Mouse (Mus musculus) hindbrain, embryonic 10.5 days (tissue): ENCODE results near the gene Clic4. TPM values are rescaled to one million over a fixed set of nuclear protein-coding genes. Genes with fewer than 3 reads are reported as not detected.
A peak's percentile ranks its signal among the peaks of the same experiment; 100 is the strongest.

Source experiments
- DNase-seq: peaks from one replicate; pipeline ENCODE4 v3.0.0-alpha.2; 2017; ENCODE audit warnings: low spot score
- H3K27ac ChIP-seq: fragments of 300-500 bp; sonication (generic); 2 replicates; pipeline ENCODE4 v1.5.1; 2016; ENCODE audit warnings: mild to moderate bottlenecking, moderate library complexity
- H3K27me3 ChIP-seq: fragments of 300-500 bp; sonication (generic); 2 replicates; pipeline ENCODE4 v1.6.1; 2016; ENCODE audit warnings: mild to moderate bottlenecking; ENCODE audit not compliant: poor library complexity, insufficient read depth, severe bottlenecking
- H3K36me3 ChIP-seq: fragments of 300-500 bp; sonication (generic); 2 replicates; pipeline ENCODE4 v1.6.1; 2016; ENCODE audit warnings: mild to moderate bottlenecking, moderate library complexity
- H3K4me1 ChIP-seq: fragments of 300-500 bp; sonication (generic); replicated peaks from 2 replicates; pipeline ENCODE4 v1.6.1; 2016; ENCODE audit warnings: mild to moderate bottlenecking
- H3K4me3 ChIP-seq: fragments of 300-500 bp; sonication (generic); 2 replicates; pipeline ENCODE4 v1.5.1; 2016; ENCODE audit warnings: mild to moderate bottlenecking, moderate library complexity
- H3K9me3 ChIP-seq: fragments of 300-500 bp; sonication (generic); 2 replicates; pipeline ENCODE4 v1.6.1; 2016; ENCODE audit warnings: mild to moderate bottlenecking, moderate library complexity
- WGBS: fragments of 180-500 bp; shearing (Covaris S2); methylation state at CpG from one replicate; pipeline ENCODE4 v1.1.7; 2016; 5-methylcytosine and 5-hydroxymethylcytosine counted together
- polyA plus RNA-seq: library from polyadenylated mRNA; unstranded; fragments of >200 nt; fragmentation: Nextera tagmentation; extraction: Ambion mirVana; gene quantifications from 2 replicates; pipeline ENCODE4 v1.2.1, GENCODE M21; 2016

Gene Clic4
- polyA plus RNA-seq, 1 experiment from 2014 or later: 184 TPM

GRCm38 (mm10) chr4:135235546-135235945 is 37.1 kb downstream of the Clic4 start:
- Histone ChIP-seq H3K9me3 (no peaks in the 10 kb centered on the region), H3K4me1 (peaks cover 8% of the 10 kb centered on the region; the same call in 1 of the 2 replicates), H3K36me3 (peaks cover 78% of the 10 kb centered on the region), H3K27me3 (no peaks in the 10 kb centered on the region), H3K4me3 (no peak overlapping the region), H3K27ac (no peak overlapping the region)
- 85% methylated on average over 8 of the region's 8 CpGs for WGBS
- no peak for DNase-seq

DNA sequence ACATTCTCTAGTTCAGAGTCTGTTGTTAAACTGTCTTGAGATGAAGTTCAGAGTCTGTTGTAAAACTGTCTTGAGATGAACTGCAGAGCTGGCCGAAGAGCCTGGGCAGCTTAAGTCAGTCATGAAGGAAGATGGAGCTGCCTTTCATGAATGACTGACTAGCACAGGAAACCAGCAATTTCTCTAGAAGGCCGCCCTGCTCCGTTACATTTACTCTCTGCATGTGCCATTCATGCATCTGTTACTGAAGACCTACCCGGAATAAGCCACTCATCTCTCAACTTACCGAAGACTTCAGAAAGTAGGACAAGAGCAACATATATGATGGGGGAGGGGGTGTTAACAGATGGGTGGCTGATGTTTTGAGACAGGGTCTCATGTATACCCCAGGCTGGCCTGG is 40.1 kb downstream of the Clic4 start:
- 92% methylated on average over 5 of the region's 5 CpGs for WGBS
- peaks cover 59% of the 10 kb centered on the region for H3K36me3 ChIP-seq
- no peaks in the 10 kb centered on the region for H3K4me1 ChIP-seq
- no peak for DNase-seq
- H3K9me3 ChIP-seq: no peaks in the 10 kb centered on the region
- H3K27ac ChIP-seq: no peak overlapping the region
- H3K27me3 ChIP-seq: no peaks in the 10 kb centered on the region
- H3K4me3 ChIP-seq: no peak overlapping the region

- no peaks in the 10 kb centered on the region for H3K4me1 ChIP-seq
- H3K4me3 ChIP-seq: no peak overlapping the region
- no peaks in the 10 kb centered on the region for H3K27me3 ChIP-seq
- H3K27ac ChIP-seq: no peak overlapping the region
- no peak for DNase-seq
- WGBS: 90% methylated on average over 5 of the region's 5 CpGs
- H3K9me3 ChIP-seq: no peaks in the 10 kb centered on the region
- peaks cover 51% of the 10 kb centered on the region for H3K36me3 ChIP-seq
Observed at GRCm38 (mm10) chr4:135231543-135231942, 41.1 kb downstream of the Clic4 start.

DNA sequence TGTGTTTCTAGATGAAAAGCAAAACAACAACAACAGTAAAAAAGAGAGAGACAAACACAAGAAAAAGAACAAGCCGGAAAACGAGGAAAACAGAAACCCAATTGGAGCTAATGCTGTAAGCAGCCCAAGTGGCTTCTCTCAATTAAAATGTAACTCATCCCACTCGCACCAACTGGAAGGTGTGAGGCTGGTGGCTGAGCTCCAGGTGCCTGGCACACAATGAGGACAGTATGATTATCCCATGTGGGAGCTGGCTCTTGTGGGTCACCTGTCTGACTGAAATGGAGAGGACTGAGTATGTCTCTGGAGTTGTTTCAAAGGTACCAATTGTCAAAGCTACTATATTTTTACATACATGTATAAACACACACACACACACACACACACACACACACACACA is 41.5 kb downstream of the Clic4 start:
- WGBS: 79% methylated on average over 3 of the region's 3 CpGs
- H3K4me3 ChIP-seq: no peak overlapping the region
- no peak for DNase-seq
- no peaks in the 10 kb centered on the region for H3K9me3 ChIP-seq
- H3K27me3 ChIP-seq: no peaks in the 10 kb centered on the region
- H3K4me1 ChIP-seq: no peaks in the 10 kb centered on the region
- H3K27ac ChIP-seq: no peak overlapping the region
- H3K36me3 ChIP-seq: peaks cover 51% of the 10 kb centered on the region

DNA sequence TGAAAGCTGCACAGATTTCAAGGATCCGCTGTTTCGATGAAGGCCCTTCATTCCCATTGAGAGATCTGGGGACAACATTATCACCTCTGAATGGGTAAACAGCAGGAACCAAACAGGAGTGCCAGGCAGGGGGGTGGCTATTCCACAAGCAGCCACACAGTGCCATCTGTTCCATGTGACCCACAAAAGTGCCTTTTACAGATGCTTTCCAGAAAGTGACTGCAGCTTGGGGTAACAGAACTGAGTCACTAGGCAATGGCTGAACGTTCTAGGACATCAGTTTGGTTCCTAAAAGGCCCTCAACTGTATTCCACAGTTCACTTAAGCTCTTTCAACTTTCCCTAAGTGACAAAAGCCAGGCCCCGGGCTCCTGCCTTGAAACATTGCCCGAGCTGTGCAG is 42.0 kb downstream of the Clic4 start:
- Histone ChIP-seq H3K36me3 (peaks cover 51% of the 10 kb centered on the region), H3K4me1 (no peaks in the 10 kb centered on the region), H3K9me3 (no peaks in the 10 kb centered on the region), H3K27me3 (no peaks in the 10 kb centered on the region), H3K4me3 (no peak overlapping the region), H3K27ac (no peak overlapping the region)
- WGBS: 81% methylated on average over 5 of the region's 5 CpGs
- no peak for DNase-seq

DNA sequence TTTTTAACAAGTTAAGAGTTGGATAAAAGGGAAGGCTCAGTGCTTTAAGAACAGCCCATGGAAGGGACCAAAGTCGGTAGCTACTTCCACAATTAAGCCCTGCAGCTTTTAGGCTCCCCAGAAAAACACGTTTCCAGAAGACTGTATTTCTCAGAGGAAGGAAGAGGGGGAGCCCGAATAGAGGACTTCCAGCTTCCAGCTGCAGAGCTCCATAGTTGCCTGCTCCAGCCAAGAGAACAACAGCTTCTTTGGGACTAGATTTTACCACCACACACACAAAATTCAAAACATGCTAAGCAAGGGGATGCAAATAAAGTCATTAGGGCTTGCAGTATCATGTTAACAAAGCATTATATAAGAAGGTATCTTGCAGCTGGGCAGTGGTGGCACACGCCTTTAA is 42.7 kb downstream of the Clic4 start:
- Histone ChIP-seq H3K27ac (no peak overlapping the region), H3K36me3 (peaks cover 51% of the 10 kb centered on the region), H3K4me3 (no peak overlapping the region), H3K27me3 (no peaks in the 10 kb centered on the region), H3K4me1 (no peaks in the 10 kb centered on the region), H3K9me3 (no peaks in the 10 kb centered on the region)
- DNase-seq: no peak
- 80% methylated on average over 4 of the region's 4 CpGs for WGBS

DNA sequence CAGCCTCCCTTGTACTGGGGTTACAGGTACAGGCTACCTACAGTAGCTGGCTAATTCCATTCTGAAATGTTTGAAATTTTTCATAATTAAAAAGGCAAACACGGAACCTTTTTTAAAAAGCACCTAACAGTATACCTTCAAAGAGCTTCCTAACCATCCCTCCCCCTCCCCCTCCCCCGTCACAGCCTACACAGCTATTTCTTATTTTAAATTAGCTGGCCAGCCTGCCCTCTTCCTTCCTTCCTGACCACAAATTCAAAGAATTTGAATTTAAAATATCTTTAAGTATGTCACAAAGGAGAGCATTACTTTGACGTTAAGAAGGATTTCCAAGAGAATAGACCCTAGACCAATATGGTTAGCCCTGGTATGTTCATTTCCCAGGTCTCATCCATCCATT is 44.5 kb downstream of the Clic4 start:
- 84% methylated on average over 3 of the region's 3 CpGs for WGBS
- Histone ChIP-seq H3K27ac (no peak overlapping the region), H3K4me1 (no peaks in the 10 kb centered on the region), H3K4me3 (no peak overlapping the region), H3K9me3 (no peaks in the 10 kb centered on the region), H3K27me3 (no peaks in the 10 kb centered on the region), H3K36me3 (peaks cover 52% of the 10 kb centered on the region)
- DNase-seq: no peak

DNA sequence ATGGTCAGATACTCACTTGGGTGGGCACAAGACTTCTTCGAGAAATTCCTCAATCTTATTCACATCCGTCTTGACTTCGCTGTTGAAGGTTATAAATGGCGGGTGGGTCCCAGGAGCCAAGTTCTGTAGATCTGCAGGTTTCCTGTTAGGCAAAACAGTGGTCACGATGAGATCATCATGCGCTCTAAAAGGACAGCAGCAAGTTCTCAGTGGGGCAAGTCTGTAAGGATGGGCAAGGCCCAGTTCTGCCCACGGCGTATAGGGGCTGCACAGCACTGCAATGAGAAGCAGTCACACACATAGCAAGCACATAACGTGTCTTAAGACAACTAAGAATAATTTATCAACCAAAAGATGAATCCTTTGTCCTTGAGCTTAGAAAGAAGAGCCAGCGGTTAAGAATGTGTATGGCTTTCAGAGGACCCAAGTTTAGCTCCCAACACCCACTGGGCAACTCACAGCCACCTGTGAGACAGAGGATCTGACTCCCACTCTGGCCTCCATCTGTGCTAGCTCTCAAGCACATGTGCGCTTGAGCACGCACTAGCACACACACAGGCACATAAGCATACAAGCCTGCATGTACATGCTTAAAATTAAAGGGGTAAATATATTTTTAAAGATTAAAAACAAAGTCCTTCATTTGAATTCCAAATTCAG is 46.5 kb downstream of the Clic4 start:
- 95% methylated on average over 12 of the region's 12 CpGs for WGBS
- no peaks in the 10 kb centered on the region for H3K27me3 ChIP-seq
- peaks cover 63% of the 10 kb centered on the region for H3K36me3 ChIP-seq

GRCm38 (mm10) chr4:135223808-135224207 is 48.8 kb downstream of the Clic4 start:
- Histone ChIP-seq H3K4me1 (no peaks in the 10 kb centered on the region), H3K27ac (no peak overlapping the region), H3K4me3 (no peak overlapping the region), H3K36me3 (peaks cover 74% of the 10 kb centered on the region), H3K9me3 (no peaks in the 10 kb centered on the region), H3K27me3 (no peaks in the 10 kb centered on the region)
- DNase-seq: no peak
- WGBS: 89% methylated on average over 9 of the region's 9 CpGs

More for the DNA sequence above, 46.5 kb downstream of the Clic4 start:
- DNase-seq: no peak
- H3K4me1 ChIP-seq: no peaks in the 10 kb centered on the region
- no peak overlapping the region for H3K4me3 ChIP-seq
- H3K27ac ChIP-seq: no peak overlapping the region; the same call in 1 of the 2 replicates
- no peaks in the 10 kb centered on the region for H3K9me3 ChIP-seq

- Histone ChIP-seq H3K27me3 (no peaks in the 10 kb centered on the region), H3K4me1 (no peaks in the 10 kb centered on the region), H3K4me3 (no peak overlapping the region), H3K27ac (no peak overlapping the region), H3K9me3 (no peaks in the 10 kb centered on the region), H3K36me3 (peaks cover 92% of the 10 kb centered on the region)
- no peak for DNase-seq
- WGBS: 93% methylated on average over 12 of the region's 12 CpGs
Observed at GRCm38 (mm10) chr4:135221632-135222407, 50.8 kb downstream of the Clic4 start.

DNA sequence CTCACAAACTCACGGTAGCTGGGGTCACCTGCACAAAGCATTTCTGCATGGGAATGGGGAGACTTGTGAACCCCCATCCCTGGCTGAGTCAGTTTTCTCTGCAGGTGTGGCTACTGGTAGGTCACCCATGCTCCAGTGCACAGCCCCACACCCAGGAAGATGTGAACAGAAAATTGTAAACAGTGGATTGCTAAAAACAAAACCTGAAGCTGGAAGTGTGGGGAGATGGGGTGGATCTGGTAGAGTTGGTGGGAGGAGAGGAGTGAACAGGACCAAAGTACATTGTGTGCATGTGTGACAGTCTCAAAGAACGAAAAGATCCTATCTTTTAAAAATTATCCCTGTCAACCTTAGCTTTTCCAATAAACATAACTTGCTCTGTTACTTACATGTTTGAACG is 52.0 kb downstream of the Clic4 start:
- Histone ChIP-seq H3K9me3 (no peaks in the 10 kb centered on the region), H3K27ac (no peak overlapping the region), H3K36me3 (peaks cover 93% of the 10 kb centered on the region), H3K27me3 (no peaks in the 10 kb centered on the region), H3K4me1 (no peaks in the 10 kb centered on the region), H3K4me3 (no peak overlapping the region)
- no peak for DNase-seq
- WGBS: 89% methylated on average over 3 of the region's 3 CpGs

GRCm38 (mm10) chr4:135219652-135220051 is 53.0 kb downstream of the Clic4 start:
- H3K27ac ChIP-seq: no peak overlapping the region
- no peaks in the 10 kb centered on the region for H3K27me3 ChIP-seq
- no peak overlapping the region for H3K4me3 ChIP-seq
- H3K36me3 ChIP-seq: peaks cover 93% of the 10 kb centered on the region
- H3K9me3 ChIP-seq: no peaks in the 10 kb centered on the region
- no peaks in the 10 kb centered on the region for H3K4me1 ChIP-seq
- WGBS: 66% methylated on average over 4 of the region's 4 CpGs
- DNase-seq: peak; percentile 57

DNA sequence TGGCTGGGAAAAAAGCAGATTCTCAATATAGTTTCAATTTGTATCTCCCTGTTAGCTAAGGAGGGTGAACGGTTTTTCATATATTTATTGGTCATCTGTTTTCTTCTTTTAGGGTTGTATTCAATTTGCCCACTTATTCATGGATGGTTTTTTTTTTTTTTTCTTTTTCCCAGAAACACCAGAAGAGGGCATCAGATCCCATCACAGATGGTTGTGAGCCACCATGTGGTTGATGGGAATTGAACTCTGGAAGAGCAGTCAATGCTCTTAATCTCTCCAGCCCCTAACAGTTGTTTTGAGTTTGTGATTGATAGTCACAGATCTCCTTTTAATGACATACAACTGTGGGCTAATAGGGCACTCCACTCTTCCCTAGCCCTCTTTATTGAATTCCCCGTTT is 62.8 kb downstream of the Clic4 start:
- WGBS: 82% methylated on average over 2 of the region's 2 CpGs
- DNase-seq: no peak
- H3K9me3 ChIP-seq: peaks cover 7% of the 10 kb centered on the region; the same call in 1 of the 2 replicates
- no peak overlapping the region for H3K27ac ChIP-seq
- peaks cover 31% of the 10 kb centered on the region for H3K27me3 ChIP-seq
- no peak overlapping the region for H3K4me3 ChIP-seq
- peaks cover 7% of the 10 kb centered on the region for H3K4me1 ChIP-seq
- peaks cover 48% of the 10 kb centered on the region for H3K36me3 ChIP-seq
